Mouse (Mus musculus) liver, adult 2 months (tissue): ENCODE data around the gene Ibsp.

Experiments
- CTCF ChIP-seq: fragments of 200-500 bp; IDR thresholded peaks from 2 replicates; pipeline ENCODE4 v1.5.1; 2011; ENCODE audit warnings: low read depth, low read length, control low read depth
- POLR2A ChIP-seq: fragments of 200-500 bp; IDR thresholded peaks from 2 replicates; pipeline ENCODE4 v1.6.1; 2011; ENCODE audit warnings: low read length, control low read depth; ENCODE audit not compliant: insufficient read depth; ENCODE audit errors: extremely low read depth

GRCm38 (mm10) chr5:104261908-104262461 lies 37.0 kb upstream of the Ibsp start:
- TF ChIP-seq POLR2A, result no peak
- no peak for TF ChIP-seq CTCF
